Mouse (Mus musculus): Measurements from ENCODE around the gene Kif24.

DNA sequence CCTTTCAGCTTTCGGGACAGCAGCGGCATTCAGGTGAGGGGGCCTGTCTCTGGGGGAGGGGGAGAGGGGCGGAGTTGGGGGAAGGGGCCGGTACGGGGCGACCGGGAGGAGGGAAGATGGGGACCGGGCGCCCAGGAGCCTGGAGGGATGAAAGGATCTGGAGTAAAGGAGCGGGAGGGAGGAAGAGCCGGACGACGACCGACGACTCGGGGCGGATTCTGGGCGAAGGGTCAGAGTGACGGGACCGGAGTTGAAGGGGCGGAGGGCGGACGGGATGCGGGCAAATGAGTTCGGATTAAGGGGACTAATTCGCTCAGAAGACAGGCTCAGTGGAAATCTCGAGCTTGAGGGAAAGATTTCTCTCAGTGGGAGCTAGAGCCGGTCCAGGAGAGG lies 115.5 kb downstream of the Kif24 start:
- TF ChIP-seq POLR2A (IDR thresholded peaks at IDR 0.05; ENCODE audit: low read depth, low read length) (no peak), CTCF (conservative IDR thresholded peaks at IDR 0.05; ENCODE audit: insufficient read depth, insufficient read length, low read depth, low read length) (no peak)
